Mouse (Mus musculus): Measurements from ENCODE around the gene Mboat2.

GRCm38 (mm10) chr12:24842299-24842910, 11.7 kb downstream of the Mboat2 start:
- no peak for TF ChIP-seq CTCF (IDR thresholded peaks at IDR 0.05; ENCODE audit: low read depth)
- no peak for TF ChIP-seq EP300 (IDR thresholded peaks at IDR 0.05; ENCODE audit: low read depth)

All from heart, postnatal 0 days (tissue).